Mouse (Mus musculus) liver, adult 2 months (tissue): ENCODE data around the gene Wwox.

Experiments
- CTCF ChIP-seq: fragments of 200-500 bp; IDR thresholded peaks from 2 replicates; pipeline ENCODE4 v1.5.1; 2011; ENCODE audit warnings: low read depth, low read length, control low read depth
- POLR2A ChIP-seq: fragments of 200-500 bp; IDR thresholded peaks from 2 replicates; pipeline ENCODE4 v1.6.1; 2011; ENCODE audit warnings: low read length, control low read depth; ENCODE audit not compliant: insufficient read depth; ENCODE audit errors: extremely low read depth

- TF ChIP-seq CTCF (no peak), POLR2A (no peak)
Observed at GRCm38 (mm10) chr8:114978206-114978960, 538.9 kb downstream of the Wwox start.
